Mouse (Mus musculus) E14TG2a.4 (cell line): Measurements from ENCODE around the gene Dpyd.

Experiments
- H3K27me3 ChIP-seq: 2 replicates; pipeline ENCODE4 v1.6.1; 2014; ENCODE audit warnings: low read length, control low read depth; ENCODE audit not compliant: insufficient read depth
- H3K36me3 ChIP-seq: 2 replicates; pipeline ENCODE4 v1.6.1; 2014; ENCODE audit warnings: low read length, control low read depth; ENCODE audit not compliant: insufficient read depth
- H3K4me1 ChIP-seq: replicated peaks from 2 replicates; pipeline ENCODE4 v1.6.1; 2014; ENCODE audit warnings: low read depth, low read length, control low read depth
- H3K4me3 ChIP-seq: replicated peaks from 2 replicates; pipeline ENCODE4 v1.5.1; 2014; ENCODE audit warnings: mild to moderate bottlenecking, low read length
- H3K9me3 ChIP-seq: 2 replicates; pipeline ENCODE4 v1.6.1; 2014; ENCODE audit warnings: low read length, control low read depth
- CTCF ChIP-seq: conservative IDR thresholded peaks from 2 replicates; pipeline ENCODE4 v1.5.1; 2014; ENCODE audit warnings: low read length
- NANOG ChIP-seq: IDR thresholded peaks from 2 replicates; pipeline ENCODE4 v1.6.1; 2014; ENCODE audit warnings: borderline replicate concordance, low read length, mixed read lengths
- POU5F1 ChIP-seq: IDR thresholded peaks from 2 replicates; pipeline ENCODE4 v1.6.1; 2014; ENCODE audit warnings: low read length, borderline replicate concordance

Dpyd gene

DNA sequence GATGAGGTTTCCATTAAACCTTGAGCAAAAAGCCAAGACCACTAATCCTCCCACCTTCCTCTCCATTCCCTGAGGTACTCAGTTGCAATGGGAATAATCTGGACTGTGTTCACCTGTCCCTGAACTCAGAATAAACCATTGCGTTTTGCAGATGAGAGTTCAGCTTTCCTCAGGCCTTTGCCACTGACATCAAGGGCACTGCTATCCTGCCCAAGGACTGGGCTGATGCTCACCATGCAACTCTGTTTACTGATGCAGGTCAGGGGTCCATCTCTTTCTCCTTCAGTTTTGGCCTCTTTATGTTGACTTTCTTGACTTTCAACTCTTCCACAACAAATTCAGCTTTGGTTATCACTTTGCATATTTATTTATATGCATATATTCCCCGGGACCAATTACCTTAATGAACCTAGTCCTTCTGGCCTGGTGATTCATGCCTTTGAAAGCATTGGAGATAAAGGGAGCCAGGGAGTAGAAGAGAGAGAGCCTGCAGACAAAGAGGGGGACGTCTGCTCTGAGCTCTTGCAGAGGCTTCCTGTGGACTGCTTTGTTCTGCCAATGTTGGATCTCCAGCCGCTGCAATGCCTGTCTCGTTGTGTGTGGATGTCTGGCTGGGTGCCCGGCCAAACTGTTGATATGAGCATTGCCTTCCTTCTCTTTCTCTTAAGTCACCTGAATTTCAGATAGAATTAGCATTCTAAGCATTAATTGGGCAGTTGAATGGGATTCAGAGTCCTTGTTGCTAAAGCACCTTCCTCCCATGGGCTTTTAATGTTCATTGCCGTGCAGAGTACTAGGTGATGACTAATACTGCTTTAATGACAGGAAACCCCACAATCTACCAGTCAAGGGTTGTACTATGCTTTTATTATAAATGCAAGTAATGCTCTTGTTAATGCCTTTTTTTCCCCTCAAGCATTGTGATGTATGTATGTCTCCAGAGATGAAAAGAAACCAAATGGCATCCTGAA is 771.7 kb downstream of the Dpyd start:
- no peak for TF ChIP-seq CTCF
- TF ChIP-seq NANOG: no peak
- TF ChIP-seq POU5F1: no peak
- Histone ChIP-seq H3K4me3 (no peak overlapping the region), H3K27me3 (no peaks in the 10 kb centered on the region), H3K36me3 (no peaks in the 10 kb centered on the region), H3K4me1 (no peaks in the 10 kb centered on the region), H3K9me3 (no peaks in the 10 kb centered on the region)

DNA sequence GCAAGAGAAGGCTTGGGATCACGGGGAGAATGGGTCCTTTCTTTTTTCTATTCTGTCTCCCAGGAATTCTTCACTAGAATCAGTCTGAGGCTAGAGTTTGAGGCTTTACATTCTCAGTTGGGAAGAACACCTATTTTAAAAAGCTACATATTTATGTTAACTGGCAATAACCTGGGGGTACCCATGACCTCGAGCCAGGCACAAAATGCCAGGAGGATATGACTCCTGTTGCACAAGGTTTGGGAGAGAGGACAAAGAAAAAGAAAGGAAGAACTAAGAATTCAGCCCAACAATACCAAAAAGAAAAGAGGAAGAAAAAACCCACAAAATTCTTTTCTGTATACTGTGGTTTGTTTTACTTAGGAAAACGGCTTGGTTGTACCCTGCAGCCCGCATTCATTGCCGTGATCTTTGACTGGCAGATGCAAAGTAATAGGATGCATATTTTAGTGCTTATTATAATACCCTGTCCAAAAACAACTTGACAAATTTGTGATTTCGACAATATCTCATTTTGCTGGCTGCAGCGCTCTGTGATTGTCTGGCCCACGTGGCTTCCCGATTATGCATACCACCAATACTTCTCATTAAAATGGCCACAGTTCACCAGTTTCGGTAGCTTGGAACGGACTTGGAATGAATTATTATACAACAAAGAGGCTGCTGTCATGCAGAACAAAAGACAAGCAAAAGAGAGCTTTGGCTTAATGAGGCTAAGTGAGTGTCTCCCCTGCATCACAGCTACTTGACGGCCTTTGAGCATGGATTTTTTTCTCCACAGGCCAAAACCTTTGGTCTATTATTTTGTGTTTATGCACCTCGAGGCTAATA is 799.8 kb downstream of the Dpyd start:
- Histone ChIP-seq H3K36me3 (no peaks in the 10 kb centered on the region), H3K27me3 (no peaks in the 10 kb centered on the region), H3K4me1 (no peaks in the 10 kb centered on the region), H3K4me3 (no peak overlapping the region), H3K9me3 (no peaks in the 10 kb centered on the region)
- TF ChIP-seq NANOG (no peak), CTCF (no peak), POU5F1 (no peak)

DNA sequence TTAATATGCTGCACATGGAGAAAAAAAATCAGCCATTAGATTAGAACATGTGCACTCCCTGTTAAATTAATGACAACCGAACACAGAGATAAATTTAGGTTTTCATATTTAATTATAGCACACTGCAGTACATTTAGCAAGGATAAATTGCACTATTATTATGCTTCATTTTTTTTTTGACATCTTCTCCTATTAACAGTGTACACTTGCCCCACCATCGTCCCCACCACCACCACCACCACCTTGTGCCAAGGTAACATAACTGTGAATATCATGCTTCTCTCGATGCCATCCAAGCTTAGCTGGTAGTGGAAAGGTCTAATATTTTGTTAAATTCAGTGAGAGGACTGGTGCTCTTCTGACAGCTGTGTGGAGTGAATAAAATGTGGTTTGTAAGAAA is 800.5 kb downstream of the Dpyd start:
- TF ChIP-seq NANOG (no peak), CTCF (no peak), POU5F1 (no peak)
- Histone ChIP-seq H3K9me3 (no peaks in the 10 kb centered on the region), H3K27me3 (no peaks in the 10 kb centered on the region), H3K4me1 (no peaks in the 10 kb centered on the region), H3K36me3 (no peaks in the 10 kb centered on the region), H3K4me3 (no peak overlapping the region)

DNA sequence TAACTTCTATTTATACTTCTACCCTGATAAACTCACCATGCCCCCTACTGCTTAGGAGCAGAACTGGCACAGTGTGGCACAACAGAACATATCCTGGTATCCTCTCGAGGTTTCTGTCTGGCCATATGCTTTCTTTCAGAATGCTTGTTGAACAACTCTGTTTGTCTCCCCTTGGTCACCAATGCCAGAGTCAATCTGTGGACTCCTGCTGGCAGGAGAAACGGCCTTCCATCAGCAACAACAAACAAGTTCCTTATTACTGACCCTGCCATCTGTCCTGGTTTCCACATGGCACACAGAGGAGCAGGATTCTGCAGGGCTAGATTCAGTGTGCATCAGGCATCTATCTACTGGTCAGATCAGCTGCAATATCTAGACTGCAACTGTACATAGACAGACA is 807.0 kb downstream of the Dpyd start:
- no peak for TF ChIP-seq POU5F1
- TF ChIP-seq CTCF: no peak
- no peak for TF ChIP-seq NANOG
- Histone ChIP-seq H3K9me3 (no peaks in the 10 kb centered on the region), H3K4me3 (no peak overlapping the region), H3K4me1 (no peaks in the 10 kb centered on the region), H3K36me3 (no peaks in the 10 kb centered on the region), H3K27me3 (no peaks in the 10 kb centered on the region)

DNA sequence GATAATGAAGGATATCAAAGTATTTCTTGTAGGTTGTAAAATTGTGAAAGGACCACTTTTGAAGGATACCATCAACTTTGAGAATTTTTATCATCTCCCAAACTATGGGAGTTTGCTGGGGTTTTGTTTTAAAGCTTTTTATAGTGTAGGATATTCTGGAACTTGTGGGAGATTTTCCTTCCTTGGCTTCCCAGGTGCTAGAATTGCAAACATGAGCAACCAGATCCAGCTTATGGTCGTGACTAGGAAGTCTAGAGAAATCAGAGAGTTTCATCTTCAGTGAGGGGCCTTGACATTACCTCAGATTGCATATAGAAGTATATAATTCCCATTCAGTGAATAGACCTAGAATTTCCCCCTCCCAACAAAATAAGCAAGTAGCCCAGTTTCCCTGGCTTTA is 819.2 kb downstream of the Dpyd start:
- H3K4me1 ChIP-seq: no peaks in the 10 kb centered on the region
- TF ChIP-seq POU5F1: no peak
- no peak for TF ChIP-seq NANOG
- TF ChIP-seq CTCF: no peak
- no peak overlapping the region for H3K4me3 ChIP-seq
- no peaks in the 10 kb centered on the region for H3K36me3 ChIP-seq
- no peaks in the 10 kb centered on the region for H3K9me3 ChIP-seq
- H3K27me3 ChIP-seq: no peaks in the 10 kb centered on the region

DNA sequence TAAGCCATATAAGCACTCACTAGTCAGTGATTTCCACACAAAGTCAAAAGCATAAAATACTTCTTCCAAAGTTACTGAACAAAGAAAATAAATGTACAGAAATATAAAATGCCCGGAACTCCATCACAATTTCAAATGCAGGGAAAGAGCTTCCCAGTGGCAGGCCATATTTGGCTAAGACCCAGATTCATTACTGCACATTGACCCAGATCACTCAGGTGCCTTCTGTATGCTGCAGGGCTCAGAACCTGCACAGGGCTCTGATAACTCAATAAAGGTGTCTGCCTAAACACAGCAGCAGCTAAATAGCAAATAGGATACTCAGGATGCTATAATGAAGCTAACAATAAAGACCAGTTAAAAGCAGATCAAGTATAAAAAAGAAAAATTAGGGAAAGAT is 820.5 kb downstream of the Dpyd start:
- no peak overlapping the region for H3K4me3 ChIP-seq

DNA sequence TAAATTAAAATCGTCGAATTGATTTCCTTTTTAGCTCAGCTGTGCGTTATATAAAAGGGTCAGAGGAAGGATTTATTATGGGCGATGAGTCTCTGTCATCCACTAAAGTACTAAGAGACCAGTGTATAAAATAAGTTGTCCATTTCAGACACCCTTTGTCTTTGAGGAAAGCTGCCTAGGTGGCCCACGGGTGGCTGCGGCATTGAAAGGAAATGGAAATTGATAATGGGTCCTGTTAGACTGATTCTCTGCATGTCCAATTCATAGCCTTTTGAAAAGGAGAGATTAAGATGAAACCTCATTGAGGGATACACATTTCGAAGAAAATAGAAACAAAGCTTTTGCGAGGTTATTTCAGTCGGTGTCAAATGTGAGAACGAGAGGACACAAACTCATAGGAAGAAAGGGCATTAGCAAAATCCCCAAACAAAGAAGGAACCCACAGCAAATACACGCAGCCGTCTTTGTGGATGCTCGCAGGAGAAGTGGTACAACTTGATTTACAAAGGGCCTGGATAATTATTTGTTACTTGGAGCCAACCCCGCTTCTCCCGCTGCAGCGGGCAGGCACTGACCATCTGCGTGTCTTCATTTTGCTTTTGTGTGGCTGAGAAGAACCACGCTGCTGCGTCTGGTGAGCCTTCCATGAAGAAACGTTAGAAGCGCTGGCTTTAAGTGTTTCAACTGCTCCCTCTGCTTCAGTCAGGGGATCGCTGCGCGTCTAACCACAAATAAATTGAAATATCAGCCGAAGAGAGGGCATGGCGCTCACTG is 825.6 kb downstream of the Dpyd start:
- no peaks in the 10 kb centered on the region for H3K9me3 ChIP-seq
- H3K4me1 ChIP-seq: no peaks in the 10 kb centered on the region
- no peaks in the 10 kb centered on the region for H3K36me3 ChIP-seq
- no peak overlapping the region for H3K4me3 ChIP-seq
- TF ChIP-seq CTCF (no peak), NANOG (no peak), POU5F1 (no peak)
- no peaks in the 10 kb centered on the region for H3K27me3 ChIP-seq

More for the DNA sequence above, 820.5 kb downstream of the Dpyd start:
- H3K27me3 ChIP-seq: no peaks in the 10 kb centered on the region
- H3K4me1 ChIP-seq: no peaks in the 10 kb centered on the region
- H3K36me3 ChIP-seq: no peaks in the 10 kb centered on the region
- TF ChIP-seq CTCF (no peak), POU5F1 (no peak)
- H3K9me3 ChIP-seq: no peaks in the 10 kb centered on the region

DNA sequence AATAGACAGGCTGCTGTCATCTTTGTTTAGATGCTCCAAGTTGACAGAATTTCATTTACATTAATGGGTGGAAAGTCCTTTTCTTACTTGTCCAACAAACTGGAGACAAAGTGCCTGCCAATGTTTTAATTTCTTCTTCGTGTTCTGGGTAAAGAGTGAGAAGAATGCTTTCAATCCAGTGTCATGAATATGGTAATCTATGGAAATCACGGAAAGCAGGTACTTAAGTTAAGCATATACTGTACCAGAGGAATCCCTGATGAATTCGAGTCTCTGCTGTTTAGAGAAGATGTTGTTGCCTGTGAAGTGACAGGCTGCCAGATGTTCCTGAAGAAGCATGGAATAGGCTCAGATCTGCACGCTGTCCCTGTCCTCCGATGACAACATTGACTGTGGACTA is 835.3 kb downstream of the Dpyd start:
- no peaks in the 10 kb centered on the region for H3K27me3 ChIP-seq
- H3K4me3 ChIP-seq: no peak overlapping the region
- TF ChIP-seq CTCF (no peak), POU5F1 (no peak), NANOG (no peak)
- no peaks in the 10 kb centered on the region for H3K9me3 ChIP-seq
- no peaks in the 10 kb centered on the region for H3K36me3 ChIP-seq
- no peaks in the 10 kb centered on the region for H3K4me1 ChIP-seq
